Mouse (Mus musculus): ENCODE measurements around the gene Olfr1412. TPM values are rescaled to one million over a fixed set of nuclear protein-coding genes. Genes with fewer than 3 reads are reported as not detected.

Olfr1412 gene
- not detected for total RNA-seq (2023)

GRCm38 (mm10) chr1:92585479-92585878, at the start of gene Olfr1412:
Gene Olfr1412, plus strand, starts transcription at chr1:92585779.

GRCm38 (mm10) chr1:92571022-92571421, 14.6 kb upstream of the Olfr1412 start, which contains the start of gene Olfr1413:
Gene Olfr1413, plus strand, starts transcription at chr1:92571322.

GRCm38 (mm10) chr1:92594111-92594510, 8.5 kb downstream of the Olfr1412 start, which contains the start of gene Olfr1411:
Gene Olfr1411, plus strand, starts transcription at chr1:92594411.

GRCm38 (mm10) chr1:92605482-92605881, 19.9 kb downstream of the Olfr1412 start, which contains the start of gene Olfr1410:
Gene Olfr1410, plus strand, starts transcription at chr1:92605782.

GRCm38 (mm10) chr1:92617488-92617887, 31.9 kb downstream of the Olfr1412 start, which contains the start of gene Olfr12:
Gene Olfr12, plus strand, starts transcription at chr1:92617788.

Other genes starting within 250 kb of the Olfr1412 start
- 100 to 1,000 TPM; 162 to 166 TPM for gene Ndufa10, start 111.9 kb upstream of the Olfr1412 start, total RNA-seq (2023)
- gene Olfr1416, start 100.7 kb upstream of the Olfr1412 start, total RNA-seq (2023) = not detected
- not detected for gene Olfr1415, start 89.7 kb upstream of the Olfr1412 start, total RNA-seq (2023)
- not detected for gene Olfr1414, start 67.1 kb upstream of the Olfr1412 start, total RNA-seq (2023)
- gene Olfr1413, start 14.5 kb upstream of the Olfr1412 start, total RNA-seq (2023) = not detected
- not detected for gene Olfr1411, start 8.6 kb downstream of the Olfr1412 start, total RNA-seq (2023)
- not detected for gene Olfr1410, start 20.0 kb downstream of the Olfr1412 start, total RNA-seq (2023)
- gene Olfr12, start 32.0 kb downstream of the Olfr1412 start, total RNA-seq (2023) = not detected
- 100 to 1,000 TPM; 105 to 111 TPM for gene Cops9, start 56.2 kb downstream of the Olfr1412 start, total RNA-seq (2023)
- not detected for gene Otos, start 63.1 kb downstream of the Olfr1412 start, total RNA-seq (2023)
- 10 to 100 TPM; 10.4 to 13.2 TPM for gene Gpc1, start 245.9 kb downstream of the Olfr1412 start, total RNA-seq (2023)

Measured in T-cell, adult 66 days (primary cell).